Mouse (Mus musculus) telencephalon, adult 2 months (tissue): ENCODE data around the gene Snapin.

Experiments used
- DNase-seq: peaks from one replicate; pipeline ENCODE4 v3.0.0-alpha.2; 2011; ENCODE audit warnings: low read depth, low spot score

The Snapin gene

DNA sequence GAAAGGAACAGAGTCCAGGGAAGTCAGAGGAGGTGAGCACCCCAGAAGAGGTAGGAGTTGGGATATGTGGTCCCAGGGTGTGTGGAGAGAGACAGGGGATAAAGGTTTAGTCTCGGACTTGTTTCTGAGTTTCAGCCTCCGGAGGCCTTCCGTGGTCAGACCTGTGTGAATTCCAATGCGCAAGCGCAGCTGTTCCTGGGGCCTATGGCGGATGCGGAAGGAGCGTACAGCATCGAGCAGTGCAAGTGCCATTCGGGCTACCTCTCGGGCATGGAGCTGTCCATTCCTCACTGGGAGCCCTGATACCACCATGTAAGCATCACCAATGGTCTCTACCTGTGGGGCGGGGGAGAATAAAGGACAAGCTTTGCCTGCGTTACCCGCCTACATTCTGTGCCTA, 35.9 kb downstream of the Snapin start:
- DNase-seq = no peak

DNA sequence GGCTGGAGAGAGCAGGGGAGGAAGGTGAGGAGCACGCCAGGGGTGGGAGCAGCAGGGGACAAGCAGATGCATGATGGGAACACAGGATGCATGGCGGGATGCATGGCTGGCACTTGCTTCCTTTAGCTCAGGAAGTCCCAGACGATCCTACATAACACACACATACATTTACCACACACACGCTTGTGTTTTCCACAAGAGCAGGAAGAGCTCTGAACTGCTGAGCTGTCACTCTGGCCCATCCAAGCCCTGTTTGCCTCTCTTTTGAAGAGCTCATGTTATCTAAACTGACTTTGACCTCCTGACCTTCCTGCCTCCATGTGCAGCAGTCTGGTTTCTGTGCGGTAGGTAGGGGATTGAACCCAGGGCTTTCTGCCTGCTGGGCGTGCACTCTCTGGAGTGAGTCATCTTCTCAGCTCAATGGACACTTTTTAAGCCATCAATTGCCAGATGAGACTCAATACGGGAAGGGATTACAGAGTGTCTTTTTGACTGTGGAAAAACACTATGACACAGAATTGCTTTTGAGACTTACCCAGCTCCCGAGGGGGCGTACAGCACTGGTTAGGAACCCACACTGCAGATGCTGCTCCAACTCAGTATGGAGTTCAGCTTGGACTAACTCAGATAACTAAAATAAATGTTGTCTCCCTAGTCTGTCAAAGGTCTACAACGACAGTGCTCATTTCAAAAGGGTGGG, 39.3 kb downstream of the Snapin start:
- DNase-seq = peak; percentile 57

DNA sequence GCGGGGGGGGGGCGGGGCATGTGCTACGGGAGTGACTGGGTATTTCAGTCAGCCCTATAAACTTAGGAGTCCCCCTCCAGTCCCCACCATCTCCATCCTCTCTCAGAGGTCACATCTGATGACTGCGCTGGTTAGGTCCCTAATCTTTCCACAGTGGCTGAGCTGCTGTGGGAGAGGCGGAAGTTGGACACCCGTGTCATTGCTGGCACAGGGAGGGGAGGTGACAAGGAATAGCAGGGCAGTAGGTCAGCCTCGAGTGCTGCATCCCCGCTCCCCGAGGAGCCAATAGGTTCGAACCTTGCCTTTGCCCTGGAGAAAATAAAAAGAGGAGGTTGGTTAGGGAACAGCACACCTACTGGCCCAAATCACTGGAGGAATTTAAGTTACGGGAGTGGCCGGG, 40.0 kb downstream of the Snapin start:
- DNase-seq = no peak

DNA sequence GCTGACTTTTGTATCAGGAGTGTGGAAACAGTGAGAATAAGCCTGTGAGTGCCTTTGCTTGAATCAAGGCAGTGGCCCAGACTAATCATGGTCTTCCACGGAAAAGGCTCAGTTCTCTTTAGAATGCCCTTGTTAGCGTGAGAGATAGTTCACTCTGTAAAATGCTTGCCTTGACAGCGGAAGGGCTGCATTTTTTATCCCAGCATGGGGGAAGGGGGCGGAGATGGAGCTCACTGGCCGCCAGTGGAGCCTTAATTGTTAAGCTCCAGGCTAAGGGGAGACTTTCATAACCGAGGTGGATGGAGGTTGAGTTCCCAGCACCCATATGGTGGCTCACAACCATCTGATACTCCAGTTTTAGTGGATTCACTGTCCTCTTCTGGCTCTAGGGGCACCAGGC, 42.2 kb downstream of the Snapin start:
- no peak for DNase-seq

DNA sequence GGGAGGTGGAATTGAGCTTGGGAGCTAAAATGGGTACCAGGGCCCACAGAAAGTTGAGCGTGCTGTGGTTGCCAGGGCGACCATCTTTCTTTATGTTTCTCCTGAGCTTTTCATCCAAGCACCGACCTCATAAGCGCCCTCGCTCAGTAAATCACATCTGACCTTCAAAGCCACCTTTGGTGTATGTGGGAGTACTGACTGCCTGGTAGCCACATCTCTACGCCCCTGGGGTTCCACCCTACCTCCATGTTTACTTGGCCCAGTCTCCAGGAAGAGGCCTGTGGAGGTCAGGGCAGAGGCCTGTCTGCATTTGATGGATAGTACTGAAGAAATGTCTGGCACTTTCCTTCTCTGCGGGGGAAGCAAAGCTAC, 43.7 kb downstream of the Snapin start:
- no peak for DNase-seq

DNA sequence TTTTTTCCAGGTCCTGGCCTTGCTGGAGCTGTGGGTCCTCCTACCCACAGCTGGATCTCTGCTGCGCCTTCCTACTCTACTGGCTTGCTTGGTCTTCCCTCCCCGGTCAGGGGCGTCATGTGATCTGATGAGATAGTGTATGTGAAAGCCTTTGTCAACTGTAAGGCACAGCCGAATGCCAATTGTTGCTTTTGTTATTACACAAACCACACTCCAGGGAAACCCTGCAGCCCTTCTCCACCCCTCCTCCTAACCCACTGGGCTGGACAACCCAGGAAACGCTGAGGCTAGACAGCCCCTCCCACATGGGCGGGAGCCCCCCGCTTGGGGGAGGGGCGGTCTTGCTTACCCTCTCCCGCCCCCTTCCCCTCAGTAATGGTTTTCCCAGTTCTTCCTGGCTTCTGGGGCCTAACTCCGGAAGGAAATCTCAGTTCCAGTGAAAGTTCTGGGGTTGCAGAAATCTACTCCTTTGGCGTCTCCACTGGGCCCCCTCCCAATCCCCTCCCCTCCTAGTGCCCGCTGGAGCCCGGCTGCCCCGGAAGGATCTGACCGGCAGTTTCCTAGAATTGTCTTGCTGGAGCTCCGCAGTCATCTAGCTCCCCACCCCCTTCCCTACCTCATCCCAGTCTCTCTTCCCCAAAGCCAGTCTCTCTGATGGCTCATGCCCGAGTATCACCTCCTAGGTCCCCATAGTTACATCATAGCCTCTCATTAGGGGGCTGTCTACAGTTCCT, 44.3 kb downstream of the Snapin start:
- DNase-seq = peak; percentile 69

DNA sequence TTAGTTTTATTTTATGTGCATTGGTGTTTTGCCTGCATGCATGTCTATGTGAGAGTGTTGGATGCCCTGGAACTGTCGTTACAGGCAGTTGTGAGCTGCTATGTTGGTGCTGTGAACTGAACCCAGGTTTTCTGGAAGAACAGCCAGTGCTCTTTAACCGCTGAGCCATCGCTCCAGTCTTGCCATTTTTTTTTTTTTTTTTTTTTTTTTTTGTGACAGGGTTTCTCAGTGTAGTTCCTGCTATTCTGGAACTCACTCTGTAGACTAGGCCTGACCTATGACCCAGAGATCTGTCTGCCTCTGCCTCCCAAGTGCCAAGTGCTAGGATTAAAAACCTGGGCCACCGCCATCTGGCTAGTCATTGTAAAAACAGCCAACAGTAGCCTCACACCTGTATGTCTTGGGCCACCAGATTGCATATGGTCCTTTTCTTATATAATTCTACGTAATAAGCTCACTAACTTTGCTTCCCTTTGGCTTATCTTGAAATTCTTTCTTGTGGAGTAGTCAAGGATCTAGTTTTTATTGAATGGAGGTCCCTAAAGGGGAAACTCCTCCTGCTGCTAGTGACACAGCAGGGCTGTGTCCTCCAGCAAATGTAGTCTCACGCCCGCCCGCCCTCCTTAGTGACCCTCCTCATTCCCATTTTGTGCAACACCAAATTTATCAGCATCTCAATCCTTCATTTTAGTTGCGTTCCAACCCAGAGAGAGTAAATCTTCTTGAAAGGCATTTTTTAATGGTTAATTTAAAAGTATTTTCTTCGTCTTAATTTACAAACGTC, 45.2 kb downstream of the Snapin start:
- no peak for DNase-seq

DNA sequence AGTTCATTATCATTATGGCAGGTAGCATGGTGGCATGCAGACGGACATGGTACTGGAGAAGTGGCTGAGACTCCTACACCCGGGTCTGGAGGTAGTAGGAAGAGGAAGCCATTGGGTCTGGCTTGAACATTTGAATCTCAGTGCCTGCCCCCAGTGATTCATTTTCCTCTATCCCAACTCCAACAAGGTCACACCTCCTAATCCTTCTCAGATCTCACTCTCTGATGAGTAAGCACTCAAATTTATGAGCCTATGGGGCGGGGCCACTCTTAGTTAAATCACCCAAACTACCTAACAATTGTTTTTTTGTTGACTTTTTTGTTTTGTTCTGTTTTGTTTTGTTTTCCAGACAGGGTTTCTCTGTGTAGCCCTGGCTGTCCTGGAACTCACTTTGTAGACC, 46.9 kb downstream of the Snapin start:
- DNase-seq = no peak

DNA sequence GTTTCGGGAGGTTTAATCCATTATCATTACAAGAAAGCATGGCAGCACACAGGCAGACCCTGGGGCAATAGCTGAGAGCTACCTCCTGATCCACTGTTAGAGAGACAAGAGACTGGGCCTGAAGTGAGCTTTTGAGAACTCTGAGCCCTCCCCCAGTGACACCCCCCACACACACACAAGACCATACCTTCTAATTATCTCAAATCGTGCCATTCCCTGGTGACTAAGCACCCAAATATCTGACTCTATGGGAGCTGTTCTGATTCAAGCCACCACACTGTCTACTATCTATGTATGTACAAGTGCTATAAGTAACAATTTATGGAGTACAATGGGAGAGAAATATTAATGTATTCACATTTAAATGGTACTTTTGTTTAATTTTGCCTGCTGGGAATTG, 50.1 kb downstream of the Snapin start:
- no peak for DNase-seq
